9 mouse cellular contexts compared by ENCODE assay signal in genomic region chr2:49840573-49840972, GRCm38 (mm10). TPM values are rescaled to one million over a fixed set of nuclear protein-coding genes. Genes with fewer than 3 reads are reported as not detected.
DNase-seq lines count a peak whose midpoint lies in the region; ATAC-seq and TF ChIP-seq lines count a peak whose summit lies in the region.
"Had no signal": no experiment of that assay in that cellular context is flagged by ENCODE, and none has a peak within 500 bp of the region (broad histone marks: within the 10 kb centered on the region; RNA-seq: fewer than 3 reads in every experiment).

No protein-coding gene starts in this region.

- no peak for TF ChIP-seq CTCF in gastrocnemius, adult 2 months (IDR thresholded peaks at IDR 0.05)

- DNase-seq in heart, adult 11 months = peak; percentile 93
- DNase-seq in adrenal gland, adult 8-10 months = peak; percentile 9
- peak; percentile 56 for DNase-seq in gastrocnemius, adult 2 months
- DNase-seq in frontal cortex, postnatal 25 days (ENCODE audit: low spot score in 2 of 2) = no peak
- no peak for DNase-seq in left cerebral cortex, postnatal 25 days (ENCODE audit: low spot score in 2 of 2)

- H3K4me2 ChIP-seq in heart, embryonic 11.5 days = no peak overlapping the region
- H3K4me2 ChIP-seq in kidney, embryonic 15.5 days = no peak overlapping the region
- H3K4me2 ChIP-seq in neural tube, embryonic 15.5 days = no peak overlapping the region
- H3K4me2 ChIP-seq: embryonic facial prominence, embryonic 13.5 days had no signal

- intact Hi-C loops in gastrocnemius, adult 2 months (cut with DNase I) = no loop called here
- intact Hi-C loops in left cerebral cortex, postnatal 25 days (cut with DNase I) = no loop called here

- no peak for ATAC-seq in heart, embryonic 11.5 days (replicated peaks; ENCODE audit: insufficient number of reproducible peaks, low FRiP score, low TSS enrichment)
- ATAC-seq in kidney, embryonic 15.5 days (replicated peaks; ENCODE audit: low FRiP score) = peak; percentile 71
- peak; percentile 25; the same call in 1 of the 2 replicates for ATAC-seq in neural tube, embryonic 15.5 days (ENCODE audit: low FRiP score)

- no peak overlapping the region for H3K9ac ChIP-seq in heart, embryonic 11.5 days (ENCODE audit: low read depth, low read length)
- no peak overlapping the region for H3K9ac ChIP-seq in kidney, embryonic 15.5 days
- H3K9ac ChIP-seq in neural tube, embryonic 15.5 days (replicated peaks) = no peak overlapping the region
- H3K9ac ChIP-seq: embryonic facial prominence, embryonic 13.5 days had no signal

- no peaks in the 10 kb centered on the region for H3K27me3 ChIP-seq in heart, embryonic 11.5 days (ENCODE audit: control insufficient read depth, insufficient read depth, low read length)
- no peaks in the 10 kb centered on the region for H3K27me3 ChIP-seq in kidney, embryonic 15.5 days
- H3K27me3 ChIP-seq in neural tube, embryonic 15.5 days (replicated peaks) = no peaks in the 10 kb centered on the region
- H3K27me3 ChIP-seq: embryonic facial prominence, embryonic 13.5 days had no signal

- 34% methylated on average over 6 of the region's 6 CpGs for WGBS in heart, embryonic 11.5 days (ENCODE audit: insufficient replicate concordance)
- WGBS in kidney, embryonic 15.5 days = 35% methylated on average over 6 of the region's 6 CpGs
- WGBS in neural tube, embryonic 15.5 days = 45% methylated on average over 6 of the region's 6 CpGs

- no peak overlapping the region for H3K4me3 ChIP-seq in heart, embryonic 11.5 days (ENCODE audit: low read depth, low read length)
- H3K4me3 ChIP-seq in gastrocnemius, adult 2 months = no peak overlapping the region
- H3K4me3 ChIP-seq in kidney, embryonic 15.5 days (replicated peaks) = no peak overlapping the region
- H3K4me3 ChIP-seq in neural tube, embryonic 15.5 days (replicated peaks) = no peak overlapping the region
- H3K4me3 ChIP-seq: embryonic facial prominence, embryonic 13.5 days had no signal

- H3K36me3 ChIP-seq in heart, embryonic 11.5 days (ENCODE audit: control insufficient read depth, insufficient read depth, low read length) = no peaks in the 10 kb centered on the region
- no peaks in the 10 kb centered on the region for H3K36me3 ChIP-seq in kidney, embryonic 15.5 days
- no peaks in the 10 kb centered on the region for H3K36me3 ChIP-seq in neural tube, embryonic 15.5 days
- H3K36me3 ChIP-seq: embryonic facial prominence, embryonic 13.5 days had no signal

- peaks cover 6% of the 10 kb centered on the region; the same call in 1 of the 2 replicates for H3K4me1 ChIP-seq in heart, embryonic 11.5 days (ENCODE audit: control insufficient read depth, insufficient read depth, low read length)
- peaks cover 21% of the 10 kb centered on the region for H3K4me1 ChIP-seq in kidney, embryonic 15.5 days
- peaks cover 11% of the 10 kb centered on the region; the same call in 1 of the 2 replicates for H3K4me1 ChIP-seq in neural tube, embryonic 15.5 days

- H3K27ac ChIP-seq in heart, embryonic 11.5 days (ENCODE audit: low read depth, low read length) = no peak overlapping the region
- H3K27ac ChIP-seq in gastrocnemius, adult 2 months = no peak overlapping the region
- 0 out of 2 replicates have a peak overlapping the region, but pooled peaks have one; percentile 1 for H3K27ac ChIP-seq in kidney, embryonic 15.5 days
- H3K27ac ChIP-seq in neural tube, embryonic 15.5 days (replicated peaks) = no peak overlapping the region
- H3K27ac ChIP-seq: embryonic facial prominence, embryonic 13.5 days had no signal

- no peaks in the 10 kb centered on the region for H3K9me3 ChIP-seq in heart, embryonic 11.5 days (replicated peaks; ENCODE audit: control insufficient read depth, low read length)
- no peaks in the 10 kb centered on the region for H3K9me3 ChIP-seq in kidney, embryonic 15.5 days (replicated peaks)
- no peaks in the 10 kb centered on the region for H3K9me3 ChIP-seq in neural tube, embryonic 15.5 days (replicated peaks)
- H3K9me3 ChIP-seq: embryonic facial prominence, embryonic 13.5 days had no signal

RNA-seq across cellular contexts. Expression of gene Lypd6b, which starts 53.1 kb away (rescaled TPM):
- 1.3 and 1.9 TPM in 2 replicates for polyA plus RNA-seq in heart, embryonic 11.5 days (2014; fragmentation: Nextera tagmentation; extraction: Ambion mirVana)
- under 1 TPM in 3 of 4 experiments, not detected in 1; 0.24 to 0.52 (median 0.24) TPM for total RNA-seq in adrenal gland, adult 8-10 months (2022)
- not detected for total RNA-seq in gastrocnemius, adult 2 months (2021)
- 10.0 and 11.6 TPM in 2 replicates for polyA plus RNA-seq in kidney, embryonic 15.5 days (2015; fragmentation: Nextera tagmentation; extraction: Ambion mirVana)
- 20.7 and 22.1 TPM in 2 replicates for polyA plus RNA-seq in neural tube, embryonic 15.5 days (2015; fragmentation: Nextera tagmentation; extraction: Ambion mirVana)
- 1 to 10 TPM; 8.1 to 8.6 TPM for total RNA-seq in left cerebral cortex, postnatal 25 days (2021)

Comparison
In these comparisons a context has a peak if more than half of its experiments do, and no peak if none do; other contexts are left out.
1. DNase-seq: peak in heart, adult 11 months (single experiment), adrenal gland, adult 8-10 months (single experiment) and gastrocnemius, adult 2 months (single experiment); none in frontal cortex, postnatal 25 days (0 of 2) and left cerebral cortex, postnatal 25 days (0 of 2).
2. RNA of gene Lypd6b, which starts 53.1 kb away (total RNA-seq): 8.1 to 8.6 TPM in left cerebral cortex, postnatal 25 days; 0.24 to 0.52 TPM in adrenal gland, adult 8-10 months and not detected in gastrocnemius, adult 2 months; every median in the first group is over 4 times any median in the second.